Mouse (Mus musculus): ENCODE results near the gene Lrrc51. TPM values are rescaled to one million over a fixed set of nuclear protein-coding genes. Genes with fewer than 3 reads are reported as not detected.
"Not testable (repeated sequence)": the region's sequence is repeated elsewhere in the genome, so short reads cannot be mapped to it uniquely, and the experiment has no call there.

Gene Lrrc51
- polyA plus RNA-seq, 1 experiment from 2014 or later, result 2.0 TPM

DNA sequence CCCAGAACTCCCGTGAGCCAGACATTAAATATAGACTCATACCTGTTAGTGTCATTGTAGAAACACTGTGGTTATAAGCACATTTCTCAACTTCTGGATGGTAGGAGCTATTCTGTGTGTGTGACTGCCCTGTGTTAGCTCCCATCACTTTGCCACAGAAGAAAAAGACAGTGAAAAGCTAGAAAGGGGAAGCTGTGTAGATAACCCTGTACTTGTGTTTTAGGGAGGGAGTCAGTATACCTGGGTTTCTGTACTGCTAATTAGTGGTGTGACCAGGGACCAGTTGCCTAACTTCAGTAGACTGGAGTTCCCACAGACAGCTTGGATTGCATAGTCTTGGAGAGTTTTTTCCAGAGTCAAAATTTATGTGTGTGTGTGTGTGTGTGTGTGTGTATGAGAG lies 22.8 kb upstream of the Lrrc51 start:
- Histone ChIP-seq H3K27ac (no peak overlapping the region), H3K4me3 (ENCODE audit: inconsistent target) (no peak overlapping the region), H3K36me3 (ENCODE audit: inconsistent target) (no peaks in the 10 kb centered on the region), H3K79me2 (ENCODE audit: inconsistent target) (peaks cover 97% of the 10 kb centered on the region)
- 50% methylated on average over 1 of the region's 1 CpGs for WGBS (ENCODE audit: missing documents)

DNA sequence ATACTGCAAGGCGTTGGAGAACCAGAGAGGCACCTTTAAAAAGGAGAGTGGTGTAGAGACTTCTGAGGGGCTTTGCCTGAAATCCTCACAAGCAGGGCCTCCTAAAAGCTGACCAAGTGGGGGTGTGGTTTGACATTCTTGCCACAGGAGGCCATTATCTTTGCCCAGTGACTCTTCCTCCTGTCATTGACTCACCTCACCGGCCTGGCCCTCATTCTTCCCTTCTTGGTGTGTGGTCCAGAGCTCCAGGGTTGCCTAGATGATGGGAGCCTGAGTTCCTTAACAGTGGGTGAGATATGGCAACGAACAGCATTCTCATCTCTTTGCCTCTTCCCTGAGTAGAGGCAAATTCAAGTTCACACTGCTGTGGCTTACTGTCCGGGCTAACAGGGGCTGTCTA lies 22.2 kb upstream of the Lrrc51 start:
- 77% methylated on average over 4 of the region's 4 CpGs for WGBS (ENCODE audit: missing documents)
- Histone ChIP-seq H3K79me2 (ENCODE audit: inconsistent target) (peaks cover 97% of the 10 kb centered on the region), H3K27ac (no peak overlapping the region), H3K4me3 (ENCODE audit: inconsistent target) (no peak overlapping the region), H3K36me3 (ENCODE audit: inconsistent target) (no peaks in the 10 kb centered on the region)

DNA sequence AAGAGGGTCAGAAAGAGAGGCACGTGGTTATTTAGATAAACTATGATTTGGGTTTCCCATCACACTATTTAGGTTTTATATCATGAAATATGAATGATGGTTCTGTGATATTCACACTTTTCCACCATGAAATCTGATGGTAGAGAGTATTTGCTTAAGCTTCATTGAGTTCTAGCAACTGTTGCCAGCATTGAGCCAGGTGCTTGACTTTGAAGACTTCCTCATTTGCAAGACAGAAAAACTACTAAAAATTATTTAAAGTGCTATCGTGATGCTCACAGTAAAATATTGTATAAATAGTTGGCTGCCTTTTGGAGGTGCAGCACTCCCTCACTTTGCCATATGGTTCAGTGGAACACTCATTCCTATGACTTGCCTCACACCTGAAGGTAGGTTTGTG lies 21.6 kb upstream of the Lrrc51 start:
- Histone ChIP-seq H3K79me2 (ENCODE audit: inconsistent target) (peaks cover 97% of the 10 kb centered on the region), H3K4me3 (ENCODE audit: inconsistent target) (no peak overlapping the region), H3K36me3 (ENCODE audit: inconsistent target) (no peaks in the 10 kb centered on the region), H3K27ac (no peak overlapping the region)
- WGBS (ENCODE audit: missing documents), result 63% methylated on average over 2 of the region's 2 CpGs

DNA sequence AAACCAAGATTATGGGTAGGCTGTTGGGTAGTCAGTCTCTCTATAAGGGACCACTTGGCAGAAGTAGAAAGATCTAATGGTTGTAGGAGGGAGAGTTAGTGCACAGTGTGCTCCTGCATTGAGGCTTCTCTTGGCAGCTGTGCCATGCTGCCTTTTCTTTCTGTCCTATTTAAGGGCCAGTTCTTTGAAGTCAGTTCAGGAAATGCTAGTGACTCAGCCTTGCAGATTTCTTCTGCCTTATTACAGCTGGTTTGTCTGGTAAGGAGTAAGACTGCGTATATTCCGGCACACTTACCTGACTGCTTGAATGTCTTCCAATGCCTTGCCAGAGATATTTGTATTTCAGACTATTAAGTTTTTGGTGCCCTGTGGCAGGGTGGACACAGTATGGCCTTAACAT lies 20.5 kb upstream of the Lrrc51 start:
- H3K27ac ChIP-seq, result no peak overlapping the region
- 69% methylated on average over 2 of the region's 2 CpGs for WGBS (ENCODE audit: missing documents)
- no peak overlapping the region for H3K4me3 ChIP-seq (ENCODE audit: inconsistent target)
- H3K79me2 ChIP-seq (ENCODE audit: inconsistent target), result peaks cover 97% of the 10 kb centered on the region
- no peaks in the 10 kb centered on the region for H3K36me3 ChIP-seq (ENCODE audit: inconsistent target)

DNA sequence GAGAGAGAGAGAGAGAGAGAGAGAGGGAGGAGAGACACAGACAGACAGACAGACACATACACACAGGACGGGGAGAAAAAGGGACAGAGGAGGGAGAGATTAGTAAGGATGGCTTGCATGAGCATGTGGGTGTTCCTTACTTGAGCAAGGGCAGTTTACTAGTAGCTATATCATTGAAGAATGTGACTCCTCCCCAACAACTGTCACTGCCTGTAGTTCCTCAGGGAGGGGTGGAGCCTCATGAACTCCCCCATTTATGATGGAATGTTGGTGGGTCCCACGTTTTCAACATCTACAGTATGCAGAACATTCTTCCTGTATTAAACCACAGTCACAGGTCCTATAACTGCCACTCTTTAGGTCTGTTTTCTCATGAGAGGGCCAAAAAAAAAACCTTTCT lies 18.4 kb upstream of the Lrrc51 start:
- Histone ChIP-seq H3K79me2 (ENCODE audit: inconsistent target) (peaks cover 100% of the 10 kb centered on the region), H3K36me3 (ENCODE audit: inconsistent target) (no peaks in the 10 kb centered on the region), H3K4me3 (ENCODE audit: inconsistent target) (no peak overlapping the region), H3K27ac (no peak overlapping the region)
- 33% methylated on average over 2 of the region's 2 CpGs for WGBS (ENCODE audit: missing documents)

DNA sequence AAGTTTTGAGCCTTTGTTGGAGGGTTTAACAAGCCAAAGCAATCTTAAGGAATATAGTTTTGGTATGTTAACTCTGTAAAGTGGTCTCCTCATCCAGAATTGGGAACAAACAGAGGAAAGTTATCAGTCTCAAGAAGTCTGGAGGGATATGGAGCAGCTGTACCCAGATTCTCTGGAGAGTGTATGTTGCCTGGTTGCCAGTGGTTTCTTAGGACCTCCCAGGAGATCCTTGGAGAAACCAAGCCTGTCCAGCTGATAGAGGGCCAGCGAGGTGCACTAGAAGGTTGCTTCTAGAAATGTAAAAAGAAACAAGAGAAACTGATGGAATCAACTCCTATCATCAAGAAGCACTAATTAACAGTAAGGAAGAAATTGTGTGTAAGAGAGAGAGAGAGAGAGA lies 18.0 kb upstream of the Lrrc51 start:
- no peaks in the 10 kb centered on the region for H3K36me3 ChIP-seq (ENCODE audit: inconsistent target)
- 75% methylated on average over 1 of the region's 1 CpGs for WGBS (ENCODE audit: missing documents)
- H3K27ac ChIP-seq, result no peak overlapping the region
- H3K79me2 ChIP-seq (ENCODE audit: inconsistent target), result peaks cover 100% of the 10 kb centered on the region
- no peak overlapping the region for H3K4me3 ChIP-seq (ENCODE audit: inconsistent target)

DNA sequence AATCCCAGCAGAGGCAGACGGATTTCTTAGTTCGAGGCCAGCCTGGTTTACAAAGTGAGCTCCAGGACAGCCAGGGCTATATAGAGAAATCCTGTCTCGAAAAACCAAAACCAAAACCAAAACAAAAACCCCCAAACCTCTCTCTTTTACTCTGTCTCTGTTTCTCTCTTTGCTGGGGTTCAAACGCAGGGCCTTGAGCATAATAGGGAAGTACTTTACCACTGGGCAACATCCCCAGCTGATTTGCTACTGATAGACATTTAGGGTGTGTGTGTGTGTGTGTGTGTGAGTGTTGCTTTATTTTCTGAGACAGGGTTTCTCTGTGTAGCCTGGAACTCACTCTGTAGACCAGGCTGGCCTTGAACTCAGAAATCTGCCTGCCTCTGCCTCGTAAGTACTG lies 15.3 kb upstream of the Lrrc51 start:
- peaks cover 99% of the 10 kb centered on the region for H3K79me2 ChIP-seq (ENCODE audit: inconsistent target)
- H3K4me3 ChIP-seq (ENCODE audit: inconsistent target); H3K36me3 ChIP-seq (ENCODE audit: inconsistent target): not testable (repeated sequence)
- H3K27ac ChIP-seq, result peak overlapping the region; percentile 12; the same call in 1 of the 2 replicates
- 45% methylated on average over 4 of the region's 5 CpGs for WGBS (ENCODE audit: missing documents)

DNA sequence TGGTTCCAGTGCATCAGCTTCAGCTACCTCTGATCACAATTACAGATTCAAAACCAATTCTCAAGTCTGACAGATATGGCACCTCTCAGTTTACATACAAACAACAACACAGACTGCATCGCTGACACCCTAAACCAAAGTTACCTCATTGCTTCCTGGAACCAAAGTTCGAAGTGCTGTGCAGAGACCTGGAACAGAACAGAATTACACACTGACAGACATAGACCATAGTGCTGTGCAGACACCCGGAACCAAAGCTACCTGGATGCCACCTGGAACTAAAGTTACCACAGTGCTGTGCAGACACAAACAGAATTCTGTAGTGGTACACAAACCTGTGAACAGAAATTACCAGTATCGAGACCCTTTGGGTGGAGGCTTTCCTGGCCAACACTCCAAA lies 6.1 kb upstream of the Lrrc51 start:
- Histone ChIP-seq H3K4me3 (ENCODE audit: inconsistent target) (no peak overlapping the region), H3K27ac (no peak overlapping the region), H3K36me3 (ENCODE audit: inconsistent target) (no peaks in the 10 kb centered on the region), H3K79me2 (ENCODE audit: inconsistent target) (peaks cover 98% of the 10 kb centered on the region)
- 96% methylated on average over 4 of the region's 4 CpGs for WGBS (ENCODE audit: missing documents)

DNA sequence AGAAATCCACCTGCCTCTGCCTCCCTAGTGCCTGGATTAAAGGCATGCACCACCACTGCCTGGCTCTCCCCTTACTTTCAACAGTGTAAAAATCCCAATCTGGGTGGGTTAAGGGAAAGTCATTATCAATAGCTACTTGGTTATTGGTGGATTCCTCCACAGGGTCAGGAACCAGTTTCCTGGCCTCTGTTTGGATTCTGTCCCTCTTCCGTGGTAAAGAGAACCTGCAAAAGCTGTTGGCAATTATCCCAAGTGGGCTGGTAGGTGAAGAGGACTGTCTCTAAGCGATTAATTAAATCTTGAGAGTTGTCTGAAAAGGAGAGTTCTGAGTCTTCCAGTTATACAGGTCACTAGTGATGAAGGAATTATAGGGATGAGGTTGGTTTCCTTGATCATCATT lies 4.7 kb upstream of the Lrrc51 start:
- Histone ChIP-seq H3K79me2 (ENCODE audit: inconsistent target) (peaks cover 96% of the 10 kb centered on the region), H3K27ac (no peak overlapping the region), H3K36me3 (ENCODE audit: inconsistent target) (no peaks in the 10 kb centered on the region), H3K4me3 (ENCODE audit: inconsistent target) (no peak overlapping the region)
- WGBS (ENCODE audit: missing documents), result 92% methylated on average over 2 of the region's 2 CpGs

DNA sequence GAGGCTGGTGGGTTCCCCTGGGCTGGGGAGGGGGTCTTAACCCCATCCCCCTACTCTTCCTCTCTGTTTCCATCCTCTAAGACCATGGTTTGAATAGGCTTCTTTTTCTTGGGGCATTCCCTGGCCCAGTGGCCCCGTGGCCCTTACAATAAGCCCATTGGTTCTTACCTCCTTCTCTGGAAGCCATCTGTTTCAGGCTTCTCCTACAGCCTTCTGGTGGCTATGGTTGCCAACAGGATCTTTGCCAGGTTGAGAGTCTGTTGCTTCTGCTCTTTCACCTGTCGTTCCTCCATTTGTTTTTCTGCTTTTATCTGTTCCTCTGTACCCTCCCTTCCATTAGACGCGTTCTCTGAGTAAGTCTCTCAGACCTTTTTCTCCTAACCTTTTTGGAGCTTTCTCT lies 3.9 kb upstream of the Lrrc51 start:
- Histone ChIP-seq H3K4me3 (ENCODE audit: inconsistent target) (no peak overlapping the region), H3K27ac (no peak overlapping the region), H3K36me3 (ENCODE audit: inconsistent target) (no peaks in the 10 kb centered on the region), H3K79me2 (ENCODE audit: inconsistent target) (peaks cover 96% of the 10 kb centered on the region)
- WGBS (ENCODE audit: missing documents), result 87% methylated on average over 4 of the region's 4 CpGs

DNA sequence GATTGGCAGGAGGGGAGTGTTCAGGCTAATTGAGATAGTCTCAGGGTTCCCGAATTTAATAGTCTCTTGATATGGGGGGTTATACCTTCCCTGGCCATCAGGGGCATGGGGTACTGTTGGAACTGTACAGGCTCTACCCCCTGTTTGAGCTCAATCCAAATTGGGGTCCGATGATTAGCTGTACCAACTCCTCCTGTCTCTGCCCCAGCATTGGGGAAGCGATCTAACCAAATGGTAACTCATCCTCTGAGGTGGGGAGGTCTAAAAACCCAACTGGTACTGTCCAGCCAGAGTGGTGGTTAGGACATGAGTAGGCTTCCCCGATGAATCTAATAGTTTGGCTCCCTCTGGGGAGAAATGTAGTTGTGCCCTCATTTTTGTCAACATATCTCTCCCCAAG lies 3.3 kb upstream of the Lrrc51 start:
- Histone ChIP-seq H3K27ac (no peak overlapping the region), H3K4me3 (ENCODE audit: inconsistent target) (no peak overlapping the region), H3K36me3 (ENCODE audit: inconsistent target) (no peaks in the 10 kb centered on the region), H3K79me2 (ENCODE audit: inconsistent target) (peaks cover 95% of the 10 kb centered on the region)
- 98% methylated on average over 4 of the region's 4 CpGs for WGBS (ENCODE audit: missing documents)

DNA sequence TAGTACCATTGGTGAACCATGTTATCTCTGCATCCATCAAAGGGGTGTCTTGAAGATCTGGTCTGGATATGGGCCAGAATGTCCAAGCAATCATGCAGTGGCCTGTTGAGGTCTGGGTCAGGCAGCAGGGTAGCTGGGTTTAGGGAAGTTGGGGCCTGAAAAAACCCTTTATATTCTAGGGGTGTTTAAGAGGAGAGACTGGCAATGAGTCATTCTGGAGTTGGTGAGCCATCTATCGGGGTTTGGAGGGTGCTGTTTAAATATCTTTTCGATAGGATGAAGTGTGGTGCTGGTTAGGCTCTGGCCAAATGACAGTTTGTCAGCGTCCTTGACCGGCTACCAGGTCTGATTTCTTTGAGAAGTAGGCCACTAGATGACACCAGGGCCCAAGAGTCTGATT lies 2.3 kb upstream of the Lrrc51 start:
- no peak overlapping the region for H3K4me3 ChIP-seq (ENCODE audit: inconsistent target)

DNA sequence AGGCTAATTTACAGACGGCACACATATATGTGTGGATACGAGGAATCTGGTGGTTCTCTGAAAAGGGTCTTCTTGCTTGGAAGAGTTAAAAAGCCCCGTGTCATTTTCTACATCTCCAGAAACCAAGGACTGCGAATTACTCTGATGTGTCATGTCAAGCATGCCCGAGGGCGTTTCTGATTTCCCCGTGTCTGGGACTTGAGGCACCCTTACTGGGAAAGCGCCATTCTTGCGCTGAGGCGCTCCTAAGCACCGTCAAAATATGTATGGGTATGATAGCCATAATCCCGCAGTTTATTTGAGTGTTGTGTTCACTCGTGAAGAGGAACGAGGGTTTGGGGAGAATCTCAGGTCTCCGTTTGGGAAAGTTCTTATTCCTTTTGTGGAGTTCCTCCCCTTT lies 395 bp downstream of the Lrrc51 start:
- WGBS (ENCODE audit: missing documents), result 2% methylated on average over 14 of the region's 15 CpGs
- peak overlapping the region; percentile 63 for H3K27ac ChIP-seq
- peak overlapping the region; percentile 88 for H3K4me3 ChIP-seq (ENCODE audit: inconsistent target)
- no peaks in the 10 kb centered on the region for H3K36me3 ChIP-seq (ENCODE audit: inconsistent target)
- peaks cover 58% of the 10 kb centered on the region for H3K79me2 ChIP-seq (ENCODE audit: inconsistent target)

More for the DNA sequence above, 2.3 kb upstream of the Lrrc51 start:
- H3K79me2 ChIP-seq (ENCODE audit: inconsistent target), result peaks cover 85% of the 10 kb centered on the region
- H3K27ac ChIP-seq, result peak overlapping the region; percentile 27
- no peaks in the 10 kb centered on the region for H3K36me3 ChIP-seq (ENCODE audit: inconsistent target)
- WGBS (ENCODE audit: missing documents), result 52% methylated on average over 4 of the region's 4 CpGs

DNA sequence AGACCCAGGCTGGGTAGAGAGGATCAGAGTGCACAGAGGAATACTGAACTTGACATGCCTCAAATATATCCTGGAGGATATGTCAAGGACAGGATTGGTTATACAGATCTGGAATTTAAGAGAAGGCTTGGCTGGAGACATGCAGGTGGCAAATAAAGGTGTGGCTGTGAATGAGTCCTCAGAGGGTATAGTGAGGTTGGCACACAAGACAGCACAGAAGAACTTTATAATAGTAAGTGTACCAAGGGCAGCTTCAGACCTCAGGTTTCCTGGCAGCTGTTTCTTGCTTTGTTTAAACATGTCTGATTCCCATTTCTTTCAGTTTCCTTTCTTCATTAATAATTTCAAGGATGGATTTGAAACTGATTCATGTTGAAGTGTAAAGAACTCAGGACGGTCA lies 1.1 kb downstream of the Lrrc51 start:
- peak overlapping the region; percentile 88; the same call in 1 of the 2 replicates for H3K4me3 ChIP-seq (ENCODE audit: inconsistent target)
- no peaks in the 10 kb centered on the region for H3K36me3 ChIP-seq (ENCODE audit: inconsistent target)
- 92% methylated on average over 1 of the region's 1 CpGs for WGBS (ENCODE audit: missing documents)
- no peak overlapping the region for H3K27ac ChIP-seq
- peaks cover 51% of the 10 kb centered on the region for H3K79me2 ChIP-seq (ENCODE audit: inconsistent target)

DNA sequence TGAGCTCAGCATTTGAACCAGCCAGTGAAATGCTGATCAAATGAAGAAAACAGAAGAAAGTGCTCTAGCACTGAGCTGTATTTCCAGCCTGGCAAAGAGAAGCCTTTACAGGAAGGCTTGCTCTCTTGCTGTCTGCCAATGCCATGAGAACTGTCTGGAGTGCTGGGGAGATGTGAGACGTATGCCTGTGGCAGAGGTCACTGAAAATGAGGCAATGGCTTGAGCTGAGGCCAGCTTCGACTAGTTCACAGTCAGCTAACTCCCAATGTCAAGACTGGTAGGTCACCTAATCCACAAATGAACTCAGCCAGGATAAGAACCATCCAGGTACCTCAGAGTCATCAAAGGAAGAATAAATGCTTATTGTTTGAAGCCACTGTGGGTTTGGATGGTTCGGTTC lies 5.6 kb downstream of the Lrrc51 start:
- no peaks in the 10 kb centered on the region for H3K36me3 ChIP-seq (ENCODE audit: inconsistent target)
- 92% methylated on average over 3 of the region's 3 CpGs for WGBS (ENCODE audit: missing documents)
- H3K27ac ChIP-seq, result no peak overlapping the region
- H3K79me2 ChIP-seq (ENCODE audit: inconsistent target), result peaks cover 11% of the 10 kb centered on the region; the same call in 1 of the 2 replicates
- H3K4me3 ChIP-seq (ENCODE audit: inconsistent target), result no peak overlapping the region

DNA sequence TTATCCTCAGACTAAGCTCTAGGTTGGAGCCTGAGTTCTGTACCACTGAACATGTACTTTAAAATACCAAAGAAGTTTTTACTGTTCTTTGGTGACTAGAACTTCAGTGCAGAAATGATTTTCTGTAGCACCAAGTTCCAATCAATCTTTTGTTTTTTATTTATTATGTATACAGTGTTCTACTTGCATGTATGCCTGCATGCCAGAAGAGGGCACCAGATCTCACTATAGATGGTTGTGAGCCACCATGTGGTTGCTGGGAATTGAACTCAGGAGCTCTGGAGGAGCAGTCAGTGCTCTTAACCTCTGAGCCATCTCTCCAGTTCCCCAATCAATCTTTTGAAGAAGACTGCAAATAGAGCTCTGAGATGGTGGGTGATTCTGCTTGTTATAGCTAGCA lies 7.8 kb downstream of the Lrrc51 start:
- not testable (repeated sequence) for H3K27ac ChIP-seq; H3K36me3 ChIP-seq (ENCODE audit: inconsistent target); H3K79me2 ChIP-seq (ENCODE audit: inconsistent target); H3K4me3 ChIP-seq (ENCODE audit: inconsistent target)
